Mouse (Mus musculus) kidney, adult 2 months (tissue): ENCODE measurements around the gene Defb21.

Source experiments
- CTCF ChIP-seq: fragments of 200-500 bp; conservative IDR thresholded peaks from 2 replicates; pipeline ENCODE4 v1.5.1; 2011; ENCODE audit warnings: low read depth, mild to moderate bottlenecking, control low read depth, low read length, moderate library complexity, mixed read lengths; ENCODE audit not compliant: insufficient read depth, insufficient read length
- POLR2A ChIP-seq: fragments of 200-500 bp; IDR thresholded peaks from one replicate; pipeline ENCODE4 v1.6.1; 2011; ENCODE audit warnings: low read depth, low read length, control low read depth

GRCm38 (mm10) chr2:152620367-152621134 is 48.0 kb downstream of the Defb21 start:
- TF ChIP-seq POLR2A (no peak), CTCF (no peak)
